Mouse (Mus musculus): Measurements from ENCODE around the gene Rab9b. TPM values are rescaled to one million over a fixed set of nuclear protein-coding genes. Genes with fewer than 3 reads are reported as not detected.

Rab9b gene
- total and polyA plus RNA-seq, 3 experiments = not detected

DNA sequence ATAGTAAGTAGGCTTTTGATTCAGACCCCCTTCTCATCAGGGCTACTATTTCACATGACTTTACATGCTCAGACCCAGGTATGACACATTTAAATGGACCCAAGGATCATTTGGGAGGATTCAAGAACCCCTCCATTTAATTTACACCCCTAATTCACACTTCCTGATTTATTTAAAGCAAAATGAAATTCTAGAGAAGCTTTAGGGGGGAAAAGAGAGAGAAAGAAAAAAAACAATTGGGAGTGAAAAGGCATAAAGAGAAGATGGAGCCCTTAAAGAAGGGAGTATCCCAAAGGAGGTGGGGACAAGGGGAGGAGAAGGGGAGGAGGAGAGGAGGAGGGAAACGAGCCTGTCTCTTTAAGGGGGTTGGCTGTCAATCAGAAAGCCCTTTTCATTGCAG is 46.2 kb downstream of the Rab9b start, which contains the start of gene Plp1:
TSS of gene Plp1 (plus strand) at position 301 of the 400 bp plus-strand sequence.
- Histone ChIP-seq H3K4me1 (ENCODE audit: insufficient read depth, low read depth, low read length) (no peaks in the 10 kb centered on the region), H3K9me3 (replicated peaks) (no peaks in the 10 kb centered on the region), H3K4me3 (ENCODE audit: low read depth, low read length) (no peak within 1 kb of the TSS), H3K36me3 (replicated peaks) (no peaks in the 10 kb centered on the region), H3K27me3 (ENCODE audit: insufficient read depth, low read length) (no peaks in the 10 kb centered on the region)
- DNase-seq (ENCODE audit: low spot score) = no peak
- TF ChIP-seq CTCF (IDR thresholded peaks at IDR 0.05; ENCODE audit: low read depth, low read length) (no peak), GATA1 (IDR thresholded peaks at IDR 0.05; ENCODE audit: borderline replicate concordance, low read length) (no peak), TAL1 (conservative IDR thresholded peaks at IDR 0.05; ENCODE audit: low read depth, low read length) (no peak), POLR2AphosphoS5 (IDR thresholded peaks at IDR 0.05; ENCODE audit: insufficient replicate concordance, low read depth, low read length) (no peak), GATA2 (IDR thresholded peaks at IDR 0.05; ENCODE audit: borderline replicate concordance, low read depth, low read length) (no peak)
- ATAC-seq (ENCODE audit: extremely low read depth, insufficient number of reproducible peaks, low FRiP score, poor library complexity, severe bottlenecking) = no peak

- H3K4me3 ChIP-seq (ENCODE audit: low read depth, low read length) = no peak overlapping the region
- no peaks in the 10 kb centered on the region for H3K36me3 ChIP-seq (replicated peaks)
- no peaks in the 10 kb centered on the region for H3K27me3 ChIP-seq (ENCODE audit: insufficient read depth, low read length)
- TF ChIP-seq GATA1 (IDR thresholded peaks at IDR 0.05; ENCODE audit: borderline replicate concordance, low read length) (no peak), POLR2AphosphoS5 (IDR thresholded peaks at IDR 0.05; ENCODE audit: insufficient replicate concordance, low read depth, low read length) (no peak), CTCF (IDR thresholded peaks at IDR 0.05; ENCODE audit: low read depth, low read length) (no peak), GATA2 (IDR thresholded peaks at IDR 0.05; ENCODE audit: borderline replicate concordance, low read depth, low read length) (no peak), TAL1 (conservative IDR thresholded peaks at IDR 0.05; ENCODE audit: low read depth, low read length) (no peak)
- ATAC-seq (ENCODE audit: extremely low read depth, insufficient number of reproducible peaks, low FRiP score, poor library complexity, severe bottlenecking) (no peak), DNase-seq (ENCODE audit: low spot score) (peak; percentile 1)
- no peaks in the 10 kb centered on the region for H3K4me1 ChIP-seq (ENCODE audit: insufficient read depth, low read depth, low read length)
- H3K9me3 ChIP-seq (replicated peaks) = no peaks in the 10 kb centered on the region
Observed at GRCm38 (mm10) chrX:136820250-136820649, 48.3 kb downstream of the Rab9b start.

GRCm38 (mm10) chrX:136819752-136820151 is 48.8 kb downstream of the Rab9b start:
- ATAC-seq (ENCODE audit: extremely low read depth, insufficient number of reproducible peaks, low FRiP score, poor library complexity, severe bottlenecking) = no peak
- no peaks in the 10 kb centered on the region for H3K36me3 ChIP-seq (replicated peaks)
- no peak overlapping the region for H3K4me3 ChIP-seq (ENCODE audit: low read depth, low read length)
- DNase-seq (ENCODE audit: low spot score) = no peak
- no peak for TF ChIP-seq TAL1 (conservative IDR thresholded peaks at IDR 0.05; ENCODE audit: low read depth, low read length)
- no peak for TF ChIP-seq GATA1 (IDR thresholded peaks at IDR 0.05; ENCODE audit: borderline replicate concordance, low read length)
- TF ChIP-seq POLR2AphosphoS5 (IDR thresholded peaks at IDR 0.05; ENCODE audit: insufficient replicate concordance, low read depth, low read length) = no peak
- TF ChIP-seq GATA2 (IDR thresholded peaks at IDR 0.05; ENCODE audit: borderline replicate concordance, low read depth, low read length) = no peak
- TF ChIP-seq CTCF (IDR thresholded peaks at IDR 0.05; ENCODE audit: low read depth, low read length) = no peak
- H3K27me3 ChIP-seq (ENCODE audit: insufficient read depth, low read length) = no peaks in the 10 kb centered on the region
- no peaks in the 10 kb centered on the region for H3K9me3 ChIP-seq (replicated peaks)
- H3K4me1 ChIP-seq (ENCODE audit: insufficient read depth, low read depth, low read length) = no peaks in the 10 kb centered on the region

Other genes starting within 250 kb of the Rab9b start
- gene Tceal1, start 160.8 kb downstream of the Rab9b start, total RNA-seq (2014; fragmentation: Nextera tagmentation) = not detected in 2 replicates
- 0.11 TPM in 1 of 2 replicates, not detected in the other for gene Tceal1, start 160.8 kb downstream of the Rab9b start, total RNA-seq (2017)
- gene Tceal1, start 160.8 kb downstream of the Rab9b start, polyA plus RNA-seq (2012) = not detected in 2 replicates
- gene Morf4l2, start 125.1 kb downstream of the Rab9b start, total RNA-seq (2014; fragmentation: Nextera tagmentation) = 160 and 161 TPM in 2 replicates
- 375 and 434 TPM in 2 replicates for gene Morf4l2, start 125.1 kb downstream of the Rab9b start, total RNA-seq (2017)
- 351 and 355 TPM in 2 replicates for gene Morf4l2, start 125.1 kb downstream of the Rab9b start, polyA plus RNA-seq (2012)
- gene Glra4, start 88.6 kb downstream of the Rab9b start, total RNA-seq (2014; fragmentation: Nextera tagmentation) = not detected in 2 replicates
- not detected in 2 replicates for gene Glra4, start 88.6 kb downstream of the Rab9b start, total RNA-seq (2017)
- not detected in 2 replicates for gene Glra4, start 88.6 kb downstream of the Rab9b start, polyA plus RNA-seq (2012)
- gene Plp1, start 46.1 kb downstream of the Rab9b start, total RNA-seq (2014; fragmentation: Nextera tagmentation) = 0.45 and 0.97 TPM in 2 replicates
- 0.41 and 0.60 TPM in 2 replicates for gene Plp1, start 46.1 kb downstream of the Rab9b start, total RNA-seq (2017)
- 0.05 and 0.09 TPM in 2 replicates for gene Plp1, start 46.1 kb downstream of the Rab9b start, polyA plus RNA-seq (2012)
- gene H2bfm, start 58.6 kb upstream of the Rab9b start, total RNA-seq (2014; fragmentation: Nextera tagmentation) = not detected in 2 replicates
- gene H2bfm, start 58.6 kb upstream of the Rab9b start, total RNA-seq (2017) = not detected in 2 replicates
- gene H2bfm, start 58.6 kb upstream of the Rab9b start, polyA plus RNA-seq (2012) = not detected in 2 replicates
- not detected in 2 replicates for gene Tmsb15b2, start 106.7 kb upstream of the Rab9b start, total RNA-seq (2014; fragmentation: Nextera tagmentation)
- gene Tmsb15b2, start 106.7 kb upstream of the Rab9b start, total RNA-seq (2017) = not detected in 2 replicates
- gene Tmsb15b2, start 106.7 kb upstream of the Rab9b start, polyA plus RNA-seq (2012) = not detected in 2 replicates
- not detected in 2 replicates for gene Tmsb15l, start 108.1 kb upstream of the Rab9b start, total RNA-seq (2014; fragmentation: Nextera tagmentation)
- gene Tmsb15l, start 108.1 kb upstream of the Rab9b start, total RNA-seq (2017) = 0.66 TPM in 1 of 2 replicates, not detected in the other
- gene Tmsb15l, start 108.1 kb upstream of the Rab9b start, polyA plus RNA-seq (2012) = not detected in 2 replicates
- gene Tmsb15b1, start 108.1 kb upstream of the Rab9b start, total RNA-seq (2014; fragmentation: Nextera tagmentation) = not detected in 2 replicates
- 1.7 and 3.1 TPM in 2 replicates for gene Tmsb15b1, start 108.1 kb upstream of the Rab9b start, total RNA-seq (2017)
- gene Tmsb15b1, start 108.1 kb upstream of the Rab9b start, polyA plus RNA-seq (2012) = not detected in 2 replicates
- gene Zcchc18, start 124.4 kb upstream of the Rab9b start, total RNA-seq (2014; fragmentation: Nextera tagmentation) = not detected in 2 replicates
- gene Zcchc18, start 124.4 kb upstream of the Rab9b start, total RNA-seq (2017) = 0.06 and 0.11 TPM in 2 replicates
- not detected in 2 replicates for gene Zcchc18, start 124.4 kb upstream of the Rab9b start, polyA plus RNA-seq (2012)
- gene Slc25a53, start 169.5 kb upstream of the Rab9b start, total RNA-seq (2014; fragmentation: Nextera tagmentation) = 4.4 and 10.9 TPM in 2 replicates
- 9.4 and 11.1 TPM in 2 replicates for gene Slc25a53, start 169.5 kb upstream of the Rab9b start, total RNA-seq (2017)
- gene Slc25a53, start 169.5 kb upstream of the Rab9b start, polyA plus RNA-seq (2012) = 0.44 and 0.46 TPM in 2 replicates
- gene Fam199x, start 180.8 kb upstream of the Rab9b start, total RNA-seq (2014; fragmentation: Nextera tagmentation) = 8.8 and 14.8 TPM in 2 replicates
- gene Fam199x, start 180.8 kb upstream of the Rab9b start, total RNA-seq (2017) = 13.7 and 15.6 TPM in 2 replicates
- gene Fam199x, start 180.8 kb upstream of the Rab9b start, polyA plus RNA-seq (2012) = 1.4 and 1.5 TPM in 2 replicates